Mouse (Mus musculus) spleen, adult 2 months (tissue): ENCODE measurements around the gene Sh2b3.

Source experiments
- CTCF ChIP-seq: fragments of 200-500 bp; IDR thresholded peaks from 2 replicates; pipeline ENCODE4 v1.5.1; 2011; ENCODE audit warnings: mild to moderate bottlenecking, inconsistent platforms; ENCODE audit not compliant: insufficient read depth, insufficient read length, insufficient replicate concordance; ENCODE audit errors: extremely low read depth
- POLR2A ChIP-seq: fragments of 200-500 bp; IDR thresholded peaks from 2 replicates; pipeline ENCODE4 v1.6.1; 2011; ENCODE audit warnings: low read depth, low read length, inconsistent platforms

- no peak for TF ChIP-seq CTCF
- no peak for TF ChIP-seq POLR2A
Observed at GRCm38 (mm10) chr5:121858427-121858826, 21.0 kb upstream of the Sh2b3 start.
